Mouse (Mus musculus) cerebellum, adult 2 months (tissue): Measurements from ENCODE around the gene Slc5a3. TPM values are rescaled to one million over a fixed set of nuclear protein-coding genes. Genes with fewer than 3 reads are reported as not detected.

Experiments
- DNase-seq, 2 experiments: peaks; one replicate each; pipeline ENCODE4 v3.0.0; 2021
- H3K27ac ChIP-seq: fragments of 200-500 bp; 2 replicates; pipeline ENCODE4 v1.5.1; 2012; ENCODE audit warnings: low read length, control low read depth, inconsistent platforms; ENCODE audit not compliant: insufficient read depth
- H3K27me3 ChIP-seq: fragments of 200-500 bp; 2 replicates; pipeline ENCODE4 v1.6.1; 2012; ENCODE audit warnings: inconsistent platforms, mild to moderate bottlenecking, low read length, moderate library complexity; ENCODE audit not compliant: control insufficient read depth, insufficient read depth
- H3K4me1 ChIP-seq: fragments of 200-500 bp; 2 replicates; pipeline ENCODE4 v1.6.1; 2011; ENCODE audit warnings: low read length; ENCODE audit not compliant: control insufficient read depth, insufficient read depth
- H3K4me3 ChIP-seq: fragments of 200-500 bp; replicated peaks from 2 replicates; pipeline ENCODE3; 2011; ENCODE audit warnings: mild to moderate bottlenecking, low read depth, low read length, control low read depth; ENCODE audit not compliant: insufficient read depth
- CTCF ChIP-seq: fragments of 200-500 bp; IDR thresholded peaks from 2 replicates; pipeline ENCODE4 v1.5.1; 2011; ENCODE audit warnings: low read depth, mild to moderate bottlenecking, control low read depth, low read length, moderate library complexity, borderline replicate concordance; ENCODE audit not compliant: insufficient read depth
- POLR2A ChIP-seq: fragments of 200-500 bp; IDR thresholded peaks from 2 replicates; pipeline ENCODE4 v1.6.1; 2011; ENCODE audit warnings: low read length, control low read depth, borderline replicate concordance; ENCODE audit not compliant: insufficient read depth
- WGBS: fragments of 180-500 bp; shearing (Covaris S2); methylation state at CpG from one replicate; pipeline ENCODE4 v1.1.7; 2018; 5-methylcytosine and 5-hydroxymethylcytosine counted together
- polyA plus RNA-seq: library from polyadenylated mRNA; depleted of rRNA; stranded (reverse); fragments of >200 nt; gene quantifications from 2 replicates; pipeline ENCODE4 v1.2.3, GENCODE M21; 2012; rRNA removed

Slc5a3 gene
- polyA plus RNA-seq: 7.3 and 8.3 TPM in 2 replicates

- TF ChIP-seq CTCF (no peak), POLR2A (peak; percentile 98)
- under 1% methylated on average over 95 of the region's 99 CpGs for WGBS
These were observed at the start of gene Slc5a3, which contains the start of the genes Mrps6 and Gm49711 for GRCm38 (mm10) chr16:92057852-92058643. TSS of gene Slc5a3 (plus strand) at chr16:92058322. TSS of gene Mrps6 (plus strand) at chr16:92058270. TSS of gene Gm49711 (plus strand) at chr16:92058316.

GRCm38 (mm10) chr16:92009586-92009985 lies 48.5 kb upstream of the Slc5a3 start:
- TF ChIP-seq CTCF (no peak), POLR2A (no peak)
- no peak overlapping the region for H3K4me3 ChIP-seq
- 97% methylated on average over 2 of the region's 2 CpGs for WGBS
- no peaks in the 10 kb centered on the region for H3K4me1 ChIP-seq
- H3K27ac ChIP-seq: no peak overlapping the region
- no peak for DNase-seq
- H3K27me3 ChIP-seq: no peaks in the 10 kb centered on the region

More at GRCm38 (mm10) chr16:92057852-92058643, at the start of gene Slc5a3, which contains the start of the genes Mrps6 and Gm49711:
- H3K4me3 ChIP-seq: peak within 1 kb of the TSS; percentile 98
- H3K4me1 ChIP-seq: peaks cover 6% of the 10 kb centered on the region
- H3K27me3 ChIP-seq: no peaks in the 10 kb centered on the region
- H3K27ac ChIP-seq: peak within 1 kb of the TSS; percentile 93
- peak; percentile 87 to 94 for DNase-seq

GRCm38 (mm10) chr16:92016792-92017191 lies 41.3 kb upstream of the Slc5a3 start:
- H3K27me3 ChIP-seq: no peaks in the 10 kb centered on the region; the same call in 1 of the 2 replicates
- TF ChIP-seq CTCF (no peak), POLR2A (no peak)
- H3K4me3 ChIP-seq: no peak overlapping the region
- WGBS: 93% methylated on average over 8 of the region's 8 CpGs
- H3K4me1 ChIP-seq: no peaks in the 10 kb centered on the region
- H3K27ac ChIP-seq: no peak overlapping the region
- no peak for DNase-seq

GRCm38 (mm10) chr16:92019141-92020118 lies 38.7 kb upstream of the Slc5a3 start:
- H3K27me3 ChIP-seq: no peaks in the 10 kb centered on the region; the same call in 1 of the 2 replicates
- H3K27ac ChIP-seq: no peak overlapping the region
- 9% methylated on average over 26 of the region's 26 CpGs for WGBS
- TF ChIP-seq CTCF: no peak
- no peak for TF ChIP-seq POLR2A
- peak; percentile 50 to 51 for DNase-seq
- peak overlapping the region; percentile 39 for H3K4me3 ChIP-seq
- no peaks in the 10 kb centered on the region; the same call in 1 of the 2 replicates for H3K4me1 ChIP-seq

GRCm38 (mm10) chr16:92021656-92022400 lies 36.3 kb upstream of the Slc5a3 start:
- H3K27me3 ChIP-seq: no peaks in the 10 kb centered on the region; the same call in 1 of the 2 replicates
- TF ChIP-seq CTCF (no peak), POLR2A (no peak)
- no peak overlapping the region for H3K4me3 ChIP-seq
- DNase-seq: no peak
- H3K27ac ChIP-seq: no peak overlapping the region
- WGBS: 84% methylated on average over 12 of the region's 12 CpGs
- H3K4me1 ChIP-seq: no peaks in the 10 kb centered on the region; the same call in 1 of the 2 replicates

- Histone ChIP-seq H3K4me3 (no peak overlapping the region), H3K27ac (no peak overlapping the region), H3K4me1 (no peaks in the 10 kb centered on the region; the same call in 1 of the 2 replicates), H3K27me3 (no peaks in the 10 kb centered on the region; the same call in 1 of the 2 replicates)
- 49% methylated on average over 20 of the region's 20 CpGs for WGBS
- DNase-seq: no peak
- no peak for TF ChIP-seq CTCF
- no peak for TF ChIP-seq POLR2A
These were observed 35.4 kb upstream of the Slc5a3 start for GRCm38 (mm10) chr16:92022494-92023283.

GRCm38 (mm10) chr16:92033286-92033685 lies 24.8 kb upstream of the Slc5a3 start:
- no peak for DNase-seq
- no peak for TF ChIP-seq CTCF
- no peak for TF ChIP-seq POLR2A
- Histone ChIP-seq H3K27ac (no peak overlapping the region), H3K4me1 (no peaks in the 10 kb centered on the region), H3K4me3 (no peak overlapping the region), H3K27me3 (no peaks in the 10 kb centered on the region)
- WGBS: 83% methylated on average over 3 of the region's 3 CpGs
